ENCODE assay signal across 17 mouse cellular contexts in the genomic region with DNA sequence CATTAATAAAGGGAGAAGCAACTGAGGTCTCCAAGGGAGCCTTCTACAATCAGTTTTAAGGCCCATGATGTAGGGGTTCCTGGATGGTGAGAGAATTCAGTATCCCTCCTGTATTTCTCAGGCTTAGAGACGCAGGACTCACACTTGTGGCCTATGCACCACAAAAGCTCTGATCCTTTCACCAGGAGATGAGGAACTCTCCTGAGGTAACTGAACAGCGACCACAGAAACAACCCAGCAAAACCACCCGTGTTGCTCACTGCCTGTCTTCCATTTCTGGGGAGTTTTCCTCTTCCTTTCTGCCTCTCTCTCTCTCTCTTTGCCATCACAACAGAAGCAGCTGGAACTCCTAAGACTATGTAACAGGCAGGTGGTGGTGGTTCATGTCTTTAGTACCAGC.
"Had no signal": no experiment of that assay in that cellular context is flagged by ENCODE, and none has a peak within 500 bp of the region (broad histone marks: within the 10 kb centered on the region; RNA-seq: fewer than 3 reads in every experiment).

No protein-coding gene starts in this region.

- DNase-seq: liver, postnatal 0 days; lung, adult 2 months; lung, postnatal 14 days; lung, postnatal 36 days; right cerebral cortex, postnatal 14 days; thymus, adult 2 months; thymus, postnatal 25 days; thymus, postnatal 4 days had no signal

- ATAC-seq: liver, postnatal 0 days; lung, postnatal 0 days; midbrain, embryonic 13.5 days; midbrain, embryonic 15.5 days had no signal

- H3K27ac ChIP-seq: lung, embryonic 15.5 days; macrophage; midbrain, embryonic 13.5 days; midbrain, embryonic 15.5 days; neural tube, embryonic 12.5 days; stomach, embryonic 15.5 days; stomach, postnatal 0 days had no signal

- H3K27me3 ChIP-seq: lung, embryonic 15.5 days; midbrain, embryonic 13.5 days; midbrain, embryonic 15.5 days; neural tube, embryonic 12.5 days; stomach, embryonic 15.5 days had no signal

- H3K4me2 ChIP-seq: lung, embryonic 15.5 days; midbrain, embryonic 11.5 days; midbrain, embryonic 13.5 days; midbrain, embryonic 15.5 days; neural tube, embryonic 12.5 days; stomach, embryonic 15.5 days had no signal

- H3K4me3 ChIP-seq: lung, embryonic 15.5 days; midbrain, embryonic 13.5 days; midbrain, embryonic 15.5 days; neural tube, embryonic 12.5 days; stomach, embryonic 15.5 days had no signal

- H3K36me3 ChIP-seq: lung, embryonic 15.5 days; midbrain, embryonic 13.5 days; midbrain, embryonic 15.5 days; neural tube, embryonic 12.5 days; stomach, embryonic 15.5 days had no signal

- H3K9me3 ChIP-seq: lung, embryonic 15.5 days; midbrain, embryonic 13.5 days; midbrain, embryonic 15.5 days; neural tube, embryonic 12.5 days; stomach, embryonic 15.5 days had no signal

- H3K4me1 ChIP-seq: midbrain, embryonic 15.5 days; neural tube, embryonic 12.5 days; stomach, embryonic 15.5 days had no signal

- H3K9ac ChIP-seq: liver, postnatal 0 days; lung, embryonic 15.5 days; midbrain, embryonic 13.5 days; midbrain, embryonic 15.5 days; neural tube, embryonic 12.5 days; stomach, embryonic 15.5 days had no signal
